Mouse (Mus musculus) lung, adult 18-20 months (tissue): ENCODE data around the gene Tshz3.

Experiments used
- DNase-seq, 2 experiments: peaks; one replicate each; pipeline ENCODE4 v3.0.0; 2022; ENCODE audit warnings: mixed read lengths in 2 of 2

The Tshz3 gene

DNA sequence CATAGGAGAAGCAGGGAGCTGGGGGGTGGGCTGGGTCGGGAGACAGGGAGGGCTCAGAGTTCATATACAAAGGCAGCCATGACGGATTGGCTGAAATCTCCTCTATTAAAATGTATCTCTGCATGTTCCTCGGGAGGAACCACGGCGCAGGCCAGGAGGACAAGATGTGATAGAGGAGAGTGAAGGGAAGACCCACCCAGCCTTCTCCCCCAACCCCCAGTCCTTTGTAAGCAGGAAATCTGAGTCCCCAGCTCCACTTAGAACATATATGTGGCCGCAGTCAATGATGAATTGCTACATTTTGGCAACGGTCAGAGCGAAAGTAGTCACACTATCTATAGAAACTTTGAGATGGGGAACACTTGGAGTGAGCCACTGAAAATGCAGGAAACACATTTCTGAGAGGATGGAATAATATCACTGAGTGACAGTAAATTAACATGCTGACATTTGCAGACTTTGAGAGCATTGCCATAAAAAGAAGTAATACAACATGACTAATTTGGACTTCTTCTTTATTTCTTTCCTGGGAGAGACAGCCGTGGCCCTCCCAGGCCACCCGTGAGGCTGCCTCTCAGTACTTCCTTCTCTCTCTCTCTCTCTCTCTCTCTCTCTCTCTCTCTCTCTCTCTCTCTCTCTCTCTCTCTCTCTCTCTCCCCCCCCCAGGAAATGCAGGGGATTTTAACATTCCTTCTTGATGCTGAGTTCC, 88.9 kb downstream of the Tshz3 start:
- DNase-seq: no peak

DNA sequence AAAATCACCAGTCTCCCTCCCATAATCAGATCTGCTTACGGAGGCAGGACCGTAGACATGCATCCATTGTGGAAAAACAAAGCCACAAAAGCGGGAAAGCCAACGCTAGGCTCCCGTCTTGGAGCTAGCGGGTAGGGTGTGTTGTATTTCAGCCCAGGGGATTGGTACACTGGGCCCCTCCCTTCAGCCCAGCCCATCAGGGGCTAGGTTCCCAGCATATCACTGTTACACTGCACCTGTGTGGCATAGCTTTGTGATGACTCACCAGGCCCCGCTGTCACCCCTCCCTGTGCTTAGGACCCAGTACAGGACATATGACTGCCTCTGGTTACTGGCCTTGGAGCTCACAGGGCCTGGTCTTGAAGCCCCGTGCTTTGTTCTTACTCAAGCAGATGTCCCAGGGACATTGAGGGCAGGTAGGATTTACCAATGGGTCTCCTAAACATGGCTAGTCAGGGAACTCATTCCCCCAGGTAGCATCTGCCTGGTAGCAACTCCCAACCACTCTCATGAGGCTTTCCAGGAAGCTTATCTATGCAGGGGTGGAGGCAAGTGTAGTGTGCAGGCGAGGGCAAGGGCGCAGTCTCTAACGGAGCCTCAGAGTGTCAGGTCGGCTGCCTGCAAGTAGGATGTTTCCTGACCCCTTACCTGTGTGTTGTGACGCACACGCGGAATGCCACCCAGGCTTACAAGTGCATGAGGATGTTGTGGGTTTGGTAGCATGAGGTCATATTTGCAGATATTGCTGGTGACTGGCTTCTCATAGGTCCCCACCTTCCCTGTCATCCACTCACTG, 98.7 kb downstream of the Tshz3 start:
- DNase-seq: no peak
